In genomic region chr12:12588771-12589370, GRCm38 (mm10) we compare ENCODE assay signal across 22 mouse cellular contexts.
A peak's percentile ranks its signal among the peaks of the same experiment; 100 is the strongest.
DNase-seq lines count a peak whose midpoint lies in the region; ATAC-seq lines count a peak whose summit lies in the region.
"Had no signal": no experiment of that assay in that cellular context is flagged by ENCODE, and none has a peak within 500 bp of the region (broad histone marks: within the 10 kb centered on the region; RNA-seq: fewer than 3 reads in every experiment).

No protein-coding gene starts in this region.

- intact Hi-C loops in gastrocnemius, postnatal 14 days (cut with DNase I; ENCODE audit: low total_unique reads): no loop called here

- WGBS in embryonic facial prominence, embryonic 14.5 days: 33% methylated on average over 5 of the region's 5 CpGs

- no peak overlapping the region for H3K9ac ChIP-seq in embryonic facial prominence, embryonic 14.5 days (ENCODE audit: low read depth, low read length)
- H3K9ac ChIP-seq: limb, embryonic 15.5 days; liver, embryonic 15.5 days; midbrain, embryonic 13.5 days; neural tube, embryonic 12.5 days had no signal

- no peaks in the 10 kb centered on the region for H3K27me3 ChIP-seq in embryonic facial prominence, embryonic 14.5 days (replicated peaks; ENCODE audit: control insufficient read depth, insufficient read depth, low read length)
- H3K27me3 ChIP-seq: CH12.LX; limb, embryonic 15.5 days; liver, embryonic 15.5 days; midbrain, embryonic 13.5 days; neural tube, embryonic 12.5 days had no signal

- H3K9me3 ChIP-seq in embryonic facial prominence, embryonic 14.5 days (ENCODE audit: control insufficient read depth, low read length): no peaks in the 10 kb centered on the region
- H3K9me3 ChIP-seq: limb, embryonic 15.5 days; liver, embryonic 15.5 days; midbrain, embryonic 13.5 days; neural tube, embryonic 12.5 days had no signal

- H3K27ac ChIP-seq in embryonic facial prominence, embryonic 14.5 days (replicated peaks; ENCODE audit: low read depth, low read length): no peak overlapping the region
- H3K27ac ChIP-seq: kidney, postnatal 0 days; left cerebral cortex, adult 2 months; limb, embryonic 15.5 days; liver, embryonic 15.5 days; midbrain, embryonic 13.5 days; neural tube, embryonic 12.5 days; stomach, postnatal 0 days had no signal

- H3K4me1 ChIP-seq in embryonic facial prominence, embryonic 14.5 days (ENCODE audit: control insufficient read depth, insufficient read depth, low read length): no peaks in the 10 kb centered on the region
- H3K4me1 ChIP-seq: liver, embryonic 15.5 days had no signal

- H3K36me3 ChIP-seq in embryonic facial prominence, embryonic 14.5 days (ENCODE audit: control insufficient read depth, insufficient read depth, low read length): no peaks in the 10 kb centered on the region
- H3K36me3 ChIP-seq: limb, embryonic 15.5 days; liver, embryonic 15.5 days; midbrain, embryonic 13.5 days; neural tube, embryonic 12.5 days had no signal

- ATAC-seq in embryonic facial prominence, embryonic 14.5 days (ENCODE audit: low read depth): no peak
- ATAC-seq: forebrain, embryonic 14.5 days; midbrain, embryonic 13.5 days had no signal

- DNase-seq in gastrocnemius, adult 18-20 months (ENCODE audit: low spot score): peak; percentile 23
- DNase-seq in gastrocnemius, postnatal 14 days: no peak
- peak; percentile 13 for DNase-seq in heart, postnatal 4 days
- DNase-seq in heart, adult 8-10 months (ENCODE audit: low spot score): no peak
- DNase-seq in embryonic facial prominence, embryonic 14.5 days (ENCODE audit: low spot score): peak; percentile 22
- DNase-seq in mesoderm, embryonic 11.5 days (ENCODE audit: low read depth, low spot score): peak; percentile 31
- DNase-seq in urinary bladder, adult 2 months (ENCODE audit: low spot score): no peak
- no peak for DNase-seq in layer of hippocampus, postnatal 14 days (ENCODE audit: low spot score in 2 of 2)
- DNase-seq: adrenal gland, postnatal 36 days; cerebellum, adult 18-20 months; kidney, adult 18-20 months; right cerebral cortex, adult 18-20 months had no signal

- no peak overlapping the region for H3K4me2 ChIP-seq in embryonic facial prominence, embryonic 14.5 days (ENCODE audit: low read depth, low read length)
- H3K4me2 ChIP-seq: heart, embryonic 11.5 days; limb, embryonic 15.5 days; liver, embryonic 15.5 days; midbrain, embryonic 13.5 days; neural tube, embryonic 12.5 days had no signal

- no peak overlapping the region for H3K4me3 ChIP-seq in embryonic facial prominence, embryonic 14.5 days (ENCODE audit: low read depth, low read length)
- H3K4me3 ChIP-seq: left cerebral cortex, adult 2 months; limb, embryonic 15.5 days; liver, embryonic 15.5 days; midbrain, embryonic 13.5 days; neural tube, embryonic 12.5 days had no signal

Comparison
In these comparisons a context has a peak if more than half of its experiments do, and no peak if none do; other contexts are left out.
1. DNase-seq: peak in gastrocnemius, adult 18-20 months (single experiment), heart, postnatal 4 days (single experiment), embryonic facial prominence, embryonic 14.5 days (single experiment) and mesoderm, embryonic 11.5 days (single experiment); none in gastrocnemius, postnatal 14 days (single experiment), heart, adult 8-10 months (single experiment), urinary bladder, adult 2 months (single experiment) and layer of hippocampus, postnatal 14 days (0 of 2).